Mouse (Mus musculus): ENCODE results near the gene Tsks.

GRCm38 (mm10) chr7:44970231-44970691, 27.3 kb downstream of the Tsks start:
- TF ChIP-seq E2F4 (IDR thresholded peaks at IDR 0.05; ENCODE audit: insufficient read depth) = no peak
- TF ChIP-seq SRF (IDR thresholded peaks at IDR 0.05; ENCODE audit: control insufficient read depth, insufficient read length, low read depth) = no peak
- TF ChIP-seq POLR2A (IDR thresholded peaks at IDR 0.05; ENCODE audit: insufficient read length, low read depth) = no peak
- no peak for TF ChIP-seq CEBPB (IDR thresholded peaks at IDR 0.05; ENCODE audit: insufficient read depth, poor library complexity, severe bottlenecking)
- TF ChIP-seq TCF12 (IDR thresholded peaks at IDR 0.05; ENCODE audit: insufficient read depth, poor library complexity, severe bottlenecking) = no peak
- TF ChIP-seq USF1 (IDR thresholded peaks at IDR 0.05; ENCODE audit: low read depth) = no peak
- TF ChIP-seq REST (IDR thresholded peaks at IDR 0.05; ENCODE audit: insufficient read depth, insufficient read length) = no peak
- TF ChIP-seq MYOD1 (IDR thresholded peaks at IDR 0.05; ENCODE audit: control insufficient read depth in 1 of 3, insufficient read length in 2 of 3, low read depth in 2 of 3) = no peak
- no peak for TF ChIP-seq POLR2AphosphoS2 (IDR thresholded peaks at IDR 0.05; ENCODE audit: insufficient read length, low read depth)
- TF ChIP-seq MYOG (IDR thresholded peaks at IDR 0.05; ENCODE audit: control insufficient read depth in 1 of 3, insufficient read depth in 1 of 3, insufficient read length in 2 of 3, low read depth in 2 of 3) = no peak
- TF ChIP-seq MAX (IDR thresholded peaks at IDR 0.05; ENCODE audit: low read depth) = no peak
- TF ChIP-seq TCF3 (IDR thresholded peaks at IDR 0.05; ENCODE audit: insufficient read length, low read depth) = no peak

Data from myocyte (in vitro differentiated cells).